Mouse (Mus musculus): ENCODE results near the gene Fam208b.

The Fam208b gene

GRCm38 (mm10) chr13:3610795-3611438 lies at the start of gene Fam208b:
Gene Fam208b, minus strand, starts transcription at chr13:3611108.
- ChIA-PET POLR2A (interaction anchor here in 2 of 4 experiments (1.0 to 3.6 kb wide), 13 partner anchors 9 to 78 kb away, joined by 3 to 21 read pairs (median 5); partner anchors contain the start of genes Asb13 (in 2 of the 2) and Gdi2 (in 2 of the 2)), CTCF (interaction anchor here in 2 of 4 experiments (1.3 to 1.6 kb wide), 3 partner anchors 23 to 31 kb away, joined by 3 to 5 read pairs (median 3); partner anchors contain the start of gene Asb13 (in 1 of the 2))

GRCm38 (mm10) chr13:3659163-3660160 lies 48.6 kb upstream of the Fam208b start:
- ChIA-PET POLR2A (interaction anchor here in 1 of 4 experiments (0.7 to 1.3 kb wide), 2 partner anchors 58 to 124 kb away, joined by 4 to 6 read pairs; no protein-coding TSS in a partner anchor), CTCF (no interaction called here)

GRCm38 (mm10) chr13:3654432-3654831 lies 43.5 kb upstream of the Fam208b start:
- ChIA-PET POLR2A (no interaction called here), CTCF (no interaction called here)

GRCm38 (mm10) chr13:3650569-3650968 lies 39.7 kb upstream of the Fam208b start:
- ChIA-PET POLR2A (no interaction called here), CTCF (interaction anchor here in 1 of 4 experiments (0.6 kb wide), 1 partner anchor 413 kb away, joined by 3 read pairs; no protein-coding TSS in a partner anchor)

- POLR2A ChIA-PET = no interaction called here
- CTCF ChIA-PET = interaction anchor here in 1 of 4 experiments (0.6 to 1.5 kb wide), 2 partner anchors 10 to 19 kb away, joined by 3 read pairs; no protein-coding TSS in a partner anchor
Observed at GRCm38 (mm10) chr13:3646566-3646965, 35.7 kb upstream of the Fam208b start.

- POLR2A ChIA-PET = interaction anchor here in 2 of 4 experiments (0.5 to 0.8 kb wide), 3 partner anchors 12 to 286 kb away, joined by 3 to 5 read pairs (median 4); partner anchors contain the start of gene Asb13 (in 1 of the 2)
- CTCF ChIA-PET = no interaction called here
Observed at GRCm38 (mm10) chr13:3645919-3646318, 35.0 kb upstream of the Fam208b start.

GRCm38 (mm10) chr13:3644871-3645270 lies 34.0 kb upstream of the Fam208b start:
- CTCF ChIA-PET = no interaction called here
- POLR2A ChIA-PET = no interaction called here

- CTCF ChIA-PET = interaction anchor here (0.6 to 1.6 kb wide), 9 partner anchors 9 to 48 kb away, joined by 3 to 5 read pairs (median 4); partner anchors contain the start of genes Asb13 (in 1 of the 4) and Fam208b (in 1 of the 4)
- POLR2A ChIA-PET = interaction anchor here in 1 of 4 experiments (0.6 to 1.0 kb wide), 2 partner anchors 9 to 16 kb away, joined by 3 to 4 read pairs; partner anchors contain the start of gene Asb13
Observed at GRCm38 (mm10) chr13:3642538-3642937, 31.6 kb upstream of the Fam208b start.

GRCm38 (mm10) chr13:3642049-3642448 lies 31.1 kb upstream of the Fam208b start:
- POLR2A ChIA-PET = interaction anchor here in 3 of 4 experiments (0.6 to 1.7 kb wide), 4 partner anchors 8 to 110 kb away, joined by 3 to 5 read pairs (median 4); partner anchors contain the start of gene Asb13 (in 1 of the 3)
- CTCF ChIA-PET = interaction anchor here (0.6 to 1.6 kb wide), 18 partner anchors 8 to 224 kb away, joined by 3 to 6 read pairs (median 4); partner anchors contain the start of genes Asb13 (in 2 of the 4) and Fam208b (in 1 of the 4)

- ChIA-PET POLR2A (interaction anchor here in 2 of 4 experiments (0.5 to 1.8 kb wide), 3 partner anchors 45 to 285 kb away, joined by 3 to 4 read pairs (median 3); partner anchors contain the start of gene Gdi2 (in 1 of the 2)), CTCF (interaction anchor here in 2 of 4 experiments (0.7 to 1.0 kb wide), 2 partner anchors 10 to 99 kb away, joined by 3 read pairs; no protein-coding TSS in a partner anchor)
Observed at GRCm38 (mm10) chr13:3636797-3637196, 25.9 kb upstream of the Fam208b start.

GRCm38 (mm10) chr13:3635076-3635475 lies 24.2 kb upstream of the Fam208b start:
- POLR2A ChIA-PET = interaction anchor here in 2 of 4 experiments (1.6 to 2.3 kb wide), 5 partner anchors 10 to 98 kb away, joined by 4 to 13 read pairs (median 8); partner anchors contain the start of genes Fam208b (in 2 of the 2) and Gdi2 (in 2 of the 2)
- CTCF ChIA-PET = no interaction called here

GRCm38 (mm10) chr13:3633895-3634811 lies 23.2 kb upstream of the Fam208b start, which contains the start of gene Asb13:
Gene Asb13, plus strand, starts transcription at chr13:3634032.
- CTCF ChIA-PET = interaction anchor here in 2 of 4 experiments (0.5 to 1.2 kb wide), 5 partner anchors 8 to 97 kb away, joined by 3 to 4 read pairs (median 3); partner anchors contain the start of genes Fam208b (in 1 of the 2) and Gdi2 (in 1 of the 2)
- POLR2A ChIA-PET = interaction anchor here in 3 of 4 experiments (0.6 to 2.3 kb wide), 16 partner anchors 9 to 284 kb away, joined by 3 to 13 read pairs (median 4); partner anchors contain the start of genes Fam208b (in 2 of the 3), Gdi2 (in 2 of the 3), Net1 (in 2 of the 3) and Tubal3 (in 2 of the 3)

- POLR2A ChIA-PET = interaction anchor here in 2 of 4 experiments (0.7 to 2.3 kb wide), 11 partner anchors 10 to 285 kb away, joined by 3 to 13 read pairs (median 5); partner anchors contain the start of genes Fam208b (in 2 of the 2), Gdi2 (in 2 of the 2), Net1 (in 1 of the 2) and Tubal3 (in 1 of the 2)
- CTCF ChIA-PET = interaction anchor here (0.7 to 1.1 kb wide), 5 partner anchors 9 to 262 kb away, joined by 3 to 5 read pairs (median 4); no protein-coding TSS in a partner anchor
Observed at GRCm38 (mm10) chr13:3633131-3633530, 22.2 kb upstream of the Fam208b start.

- POLR2A ChIA-PET = interaction anchor here in 2 of 4 experiments (0.7 to 2.3 kb wide), 2 partner anchors 18 to 94 kb away, joined by 3 to 8 read pairs; partner anchors contain the start of gene Gdi2 (in 1 of the 2)
- CTCF ChIA-PET = interaction anchor here in 1 of 4 experiments (0.7 kb wide), 1 partner anchor 243 kb away, joined by 5 read pairs; no protein-coding TSS in a partner anchor
Observed at GRCm38 (mm10) chr13:3632551-3632950, 21.6 kb upstream of the Fam208b start.

GRCm38 (mm10) chr13:3628102-3628501 lies 17.2 kb upstream of the Fam208b start:
- CTCF ChIA-PET = interaction anchor here in 1 of 4 experiments (0.6 kb wide), 1 partner anchor 340 kb away, joined by 6 read pairs; no protein-coding TSS in a partner anchor
- POLR2A ChIA-PET = interaction anchor here in 1 of 4 experiments (0.6 kb wide), 2 partner anchors 209 to 261 kb away, joined by 3 to 5 read pairs; no protein-coding TSS in a partner anchor

- POLR2A ChIA-PET = no interaction called here
- CTCF ChIA-PET = interaction anchor here in 1 of 4 experiments (1.1 kb wide), 1 partner anchor 15 kb away, joined by 5 read pairs; no protein-coding TSS in a partner anchor
Observed at GRCm38 (mm10) chr13:3627139-3627538, 16.2 kb upstream of the Fam208b start.
